Mouse (Mus musculus): ENCODE results near the gene Mpp3. TPM values are rescaled to one million over a fixed set of nuclear protein-coding genes. Genes with fewer than 3 reads are reported as not detected.
"Not testable (repeated sequence)": the region's sequence is repeated elsewhere in the genome, so short reads cannot be mapped to it uniquely, and the experiment has no call there.

Gene Mpp3
- polyA plus RNA-seq, 1 experiment: 0.90 TPM

- Histone ChIP-seq H3K4me1 (ENCODE audit: control insufficient read depth, insufficient read depth, insufficient read length, low read length) (peaks cover 15% of the 10 kb centered on the region), H3K36me3 (ENCODE audit: control insufficient read depth, insufficient read depth, low read length) (no peaks in the 10 kb centered on the region), H3K4me3 (ENCODE audit: low read depth, low read length) (no peak within 1 kb of the TSS), H3K27ac (ENCODE audit: insufficient read depth, low read depth, low read length) (no peak within 1 kb of the TSS), H3K27me3 (ENCODE audit: control insufficient read depth, insufficient read depth, low read length) (no peaks in the 10 kb centered on the region)
- 57% methylated on average over 3 of the region's 3 CpGs for WGBS
- TF ChIP-seq CTCF (IDR thresholded peaks at IDR 0.05; ENCODE audit: extremely low read depth, insufficient read length, insufficient replicate concordance, low read depth, low read length): no peak
- TF ChIP-seq POLR2A (IDR thresholded peaks at IDR 0.05; ENCODE audit: low read depth, low read length): no peak
Observed at GRCm38 (mm10) chr11:101986913-101987312, 41.3 kb downstream of the Mpp3 start, which contains the start of gene Dusp3. Dusp3 (minus strand) TSS chr11:101987013.

DNA sequence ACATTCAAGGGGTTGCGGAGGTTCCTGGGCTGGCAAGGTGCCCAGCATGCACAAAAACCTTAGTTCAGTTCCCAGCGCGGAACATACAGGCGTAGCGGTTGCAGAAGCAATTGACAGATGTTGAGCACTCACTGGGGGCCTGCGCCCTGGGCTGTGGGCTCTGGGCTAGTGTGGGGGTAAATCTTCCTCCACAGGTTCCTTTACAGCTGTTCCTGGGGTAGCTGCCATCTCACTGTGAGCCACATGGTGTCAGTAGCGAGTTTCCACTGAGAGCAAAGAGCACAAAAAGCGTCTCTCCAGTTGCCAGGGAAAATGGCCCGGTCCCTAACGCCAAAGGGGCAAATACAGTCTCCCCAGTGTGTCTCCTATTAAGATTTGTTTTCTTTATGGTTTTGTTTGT is 42.3 kb downstream of the Mpp3 start:
- Histone ChIP-seq H3K27me3 (ENCODE audit: control insufficient read depth, insufficient read depth, low read length) (no peaks in the 10 kb centered on the region), H3K27ac (ENCODE audit: insufficient read depth, low read depth, low read length) (no peak overlapping the region), H3K4me1 (ENCODE audit: control insufficient read depth, insufficient read depth, insufficient read length, low read length) (peaks cover 15% of the 10 kb centered on the region), H3K36me3 (ENCODE audit: control insufficient read depth, insufficient read depth, low read length) (no peaks in the 10 kb centered on the region; the same call in 1 of the 2 replicates), H3K4me3 (ENCODE audit: low read depth, low read length) (no peak overlapping the region)
- WGBS: under 1% methylated on average over 10 of the region's 10 CpGs
- TF ChIP-seq POLR2A (IDR thresholded peaks at IDR 0.05; ENCODE audit: low read depth, low read length) (no peak), CTCF (IDR thresholded peaks at IDR 0.05; ENCODE audit: extremely low read depth, insufficient read length, insufficient replicate concordance, low read depth, low read length) (peak; percentile 86; the same call in 1 of the 2 replicates)

- not testable (repeated sequence) for H3K27ac ChIP-seq (ENCODE audit: insufficient read depth, low read depth, low read length); H3K27me3 ChIP-seq (ENCODE audit: control insufficient read depth, insufficient read depth, low read length)
- WGBS: 38% methylated on average over 6 of the region's 6 CpGs
Observed at GRCm38 (mm10) chr11:101985450-101985849, 42.8 kb downstream of the Mpp3 start.

DNA sequence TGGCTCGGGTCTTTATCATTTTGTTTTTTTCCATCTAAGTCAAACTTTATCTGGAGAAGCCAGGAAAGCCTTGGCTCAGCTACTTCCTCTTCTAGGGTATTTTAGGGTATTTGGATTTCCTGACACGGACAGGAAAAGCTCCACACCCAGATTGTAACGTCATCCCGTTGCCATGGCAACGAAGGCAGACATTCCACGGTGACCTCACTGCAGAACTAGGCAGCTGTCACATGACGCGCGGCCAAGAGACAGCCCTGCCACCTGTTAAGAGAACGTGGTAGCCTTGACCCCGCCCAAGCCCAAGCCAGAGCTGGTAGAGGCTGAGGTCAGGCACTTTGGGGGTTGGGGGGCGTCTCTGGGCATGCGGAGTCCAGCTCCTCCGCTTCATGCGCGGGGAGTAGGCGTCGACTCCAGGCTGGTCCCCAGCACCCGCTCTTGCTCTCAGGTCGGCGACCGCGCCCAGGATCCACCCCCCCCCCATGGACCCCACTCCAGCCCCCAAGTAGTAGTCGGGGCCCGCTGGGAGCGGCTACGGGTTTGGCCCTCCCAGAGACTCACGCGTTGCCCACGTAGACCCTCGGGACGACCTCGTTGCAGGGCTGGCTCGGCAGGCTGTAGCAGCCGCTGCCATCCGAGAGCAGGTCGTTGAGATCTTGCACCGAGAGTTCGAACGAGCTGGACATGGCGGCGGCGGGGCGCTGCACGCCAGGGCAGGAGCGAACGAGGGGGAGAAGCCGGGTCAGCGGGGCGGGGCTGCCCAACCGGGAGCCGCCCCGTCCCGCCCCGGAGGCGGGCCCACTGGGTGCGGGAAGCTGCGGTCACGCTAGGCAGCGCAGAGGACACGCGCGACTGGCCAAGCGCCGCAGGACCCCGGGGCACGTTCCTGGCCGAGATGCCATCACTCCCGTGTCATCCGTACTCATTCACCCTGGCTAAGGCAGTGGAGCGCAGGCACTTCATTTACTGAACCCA is 43.9 kb downstream of the Mpp3 start, which contains the start of gene Cfap97d1:
Cfap97d1 (plus strand) TSS at position 226 of the 972 bp plus-strand sequence.
- no peak for TF ChIP-seq CTCF (IDR thresholded peaks at IDR 0.05; ENCODE audit: extremely low read depth, insufficient read length, insufficient replicate concordance, low read depth, low read length)
- TF ChIP-seq POLR2A (IDR thresholded peaks at IDR 0.05; ENCODE audit: low read depth, low read length): no peak
- Histone ChIP-seq H3K36me3 (ENCODE audit: control insufficient read depth, insufficient read depth, low read length) (no peaks in the 10 kb centered on the region; the same call in 1 of the 2 replicates), H3K27ac (ENCODE audit: insufficient read depth, low read depth, low read length) (peak within 1 kb of the TSS; percentile 61), H3K4me3 (ENCODE audit: low read depth, low read length) (peak within 1 kb of the TSS; percentile 73), H3K4me1 (ENCODE audit: control insufficient read depth, insufficient read depth, insufficient read length, low read length) (peaks cover 15% of the 10 kb centered on the region), H3K27me3 (ENCODE audit: control insufficient read depth, insufficient read depth, low read length) (no peaks in the 10 kb centered on the region)
- under 1% methylated on average over 71 of the region's 71 CpGs for WGBS

More at GRCm38 (mm10) chr11:101985450-101985849, 42.8 kb downstream of the Mpp3 start:
- H3K36me3 ChIP-seq (ENCODE audit: control insufficient read depth, insufficient read depth, low read length); H3K4me3 ChIP-seq (ENCODE audit: low read depth, low read length): not testable (repeated sequence)
- peaks cover 15% of the 10 kb centered on the region for H3K4me1 ChIP-seq (ENCODE audit: control insufficient read depth, insufficient read depth, insufficient read length, low read length)

GRCm38 (mm10) chr11:101983431-101983921 is 44.8 kb downstream of the Mpp3 start:
- H3K27ac ChIP-seq (ENCODE audit: insufficient read depth, low read depth, low read length): peak overlapping the region; percentile 61; the same call in 1 of the 2 replicates
- peaks cover 15% of the 10 kb centered on the region for H3K4me1 ChIP-seq (ENCODE audit: control insufficient read depth, insufficient read depth, insufficient read length, low read length)
- TF ChIP-seq POLR2A (IDR thresholded peaks at IDR 0.05; ENCODE audit: low read depth, low read length) (no peak), CTCF (IDR thresholded peaks at IDR 0.05; ENCODE audit: extremely low read depth, insufficient read length, insufficient replicate concordance, low read depth, low read length) (no peak)
- 60% methylated on average over 10 of the region's 10 CpGs for WGBS
- H3K36me3 ChIP-seq (ENCODE audit: control insufficient read depth, insufficient read depth, low read length): no peaks in the 10 kb centered on the region; the same call in 1 of the 2 replicates
- H3K4me3 ChIP-seq (ENCODE audit: low read depth, low read length): peak overlapping the region; percentile 4; the same call in 1 of the 2 replicates
- no peaks in the 10 kb centered on the region for H3K27me3 ChIP-seq (ENCODE audit: control insufficient read depth, insufficient read depth, low read length)

DNA sequence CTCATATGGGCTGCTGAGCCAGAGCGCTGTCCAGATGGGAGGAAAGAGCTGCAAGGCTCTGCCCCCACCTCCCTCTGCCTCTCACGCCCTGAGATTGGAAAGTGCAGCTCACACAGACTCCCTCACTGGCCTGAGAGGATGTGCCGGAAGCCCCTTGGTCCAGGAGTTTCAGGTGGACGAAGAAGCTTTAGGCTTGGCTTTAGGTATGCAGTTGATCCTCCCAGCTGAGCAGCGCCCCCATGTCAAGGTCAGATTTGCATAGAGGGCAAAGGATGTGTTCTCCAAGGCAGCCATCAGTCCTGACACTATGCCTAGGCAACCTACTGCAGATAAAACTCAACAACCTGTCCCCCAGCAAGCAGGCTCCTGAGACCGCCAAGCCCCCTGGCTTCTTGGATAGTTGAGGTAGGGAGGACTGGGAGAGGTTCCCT is 45.3 kb downstream of the Mpp3 start:
- whole genome bisulfite sequencing: 84% methylated on average over 6 of the region's 6 CpGs
- H3K4me1 ChIP-seq (ENCODE audit: control insufficient read depth, insufficient read depth, insufficient read length, low read length): peaks cover 15% of the 10 kb centered on the region
- no peak for TF ChIP-seq POLR2A (IDR thresholded peaks at IDR 0.05; ENCODE audit: low read depth, low read length)
- TF ChIP-seq CTCF (IDR thresholded peaks at IDR 0.05; ENCODE audit: extremely low read depth, insufficient read length, insufficient replicate concordance, low read depth, low read length): no peak
- H3K36me3 ChIP-seq (ENCODE audit: control insufficient read depth, insufficient read depth, low read length): no peaks in the 10 kb centered on the region; the same call in 1 of the 2 replicates
- H3K27me3 ChIP-seq (ENCODE audit: control insufficient read depth, insufficient read depth, low read length): no peaks in the 10 kb centered on the region
- H3K27ac ChIP-seq (ENCODE audit: insufficient read depth, low read depth, low read length): peak overlapping the region; percentile 61; the same call in 1 of the 2 replicates
- peak overlapping the region; percentile 4; the same call in 1 of the 2 replicates for H3K4me3 ChIP-seq (ENCODE audit: low read depth, low read length)

- Histone ChIP-seq H3K4me3 (ENCODE audit: low read depth, low read length) (no peak overlapping the region), H3K27ac (ENCODE audit: insufficient read depth, low read depth, low read length) (no peak overlapping the region), H3K27me3 (ENCODE audit: control insufficient read depth, insufficient read depth, low read length) (no peaks in the 10 kb centered on the region), H3K36me3 (ENCODE audit: control insufficient read depth, insufficient read depth, low read length) (no peaks in the 10 kb centered on the region; the same call in 1 of the 2 replicates), H3K4me1 (ENCODE audit: control insufficient read depth, insufficient read depth, insufficient read length, low read length) (peaks cover 15% of the 10 kb centered on the region)
- 77% methylated on average over 12 of the region's 12 CpGs for WGBS
- no peak for TF ChIP-seq CTCF (IDR thresholded peaks at IDR 0.05; ENCODE audit: extremely low read depth, insufficient read length, insufficient replicate concordance, low read depth, low read length)
- no peak for TF ChIP-seq POLR2A (IDR thresholded peaks at IDR 0.05; ENCODE audit: low read depth, low read length)
Observed at GRCm38 (mm10) chr11:101981850-101982249, 46.4 kb downstream of the Mpp3 start.
